Mouse (Mus musculus): ENCODE measurements at regions not wholly inside any gene's neighbourhood (a gene's known extent, or its start where the extent isn't known, plus 50 kb on each side); places are given as distances from the start of the nearest gene placed in this dataset.

DNA sequence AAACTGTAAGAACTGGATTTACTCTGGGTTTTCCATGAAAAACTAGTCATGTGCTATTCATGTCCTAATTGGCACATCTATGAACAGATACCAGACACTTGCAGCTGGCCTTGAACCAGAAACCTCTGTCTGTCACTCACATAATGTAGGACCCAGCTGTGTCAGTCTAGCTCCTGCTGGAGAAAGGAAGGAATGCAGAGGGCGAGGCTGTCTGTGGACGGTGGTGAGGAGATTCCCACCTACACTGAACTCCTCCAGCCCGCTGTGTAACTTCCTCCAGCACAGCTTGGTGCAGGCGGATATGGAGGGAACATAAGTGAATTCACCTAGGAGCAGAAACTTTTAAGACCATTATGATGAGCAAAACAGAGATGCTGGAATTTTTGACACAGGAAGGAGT is 89.7 kb upstream of the Lpar1 start:
- TF ChIP-seq POLR2A (IDR thresholded peaks at IDR 0.05; ENCODE audit: insufficient read depth, low read depth, low read length) (no peak), CTCF (IDR thresholded peaks at IDR 0.05) (no peak)
